Mouse (Mus musculus) adrenal gland (tissue): ENCODE data around the gene Kbtbd4.

Experiments used
- intact Hi-C: fragments of 180-260 bp; cut with DNase I; formaldehyde crosslinking; loops from one replicate; pipeline ENCODE4 v1.15.1; 2025

Gene Kbtbd4

GRCm38 (mm10) chr2:90950582-90951194 lies 46.1 kb downstream of the Kbtbd4 start:
- intact Hi-C loops = no loop called here

- intact Hi-C loops = no loop called here
These were observed 48.9 kb downstream of the Kbtbd4 start for GRCm38 (mm10) chr2:90953461-90953860.

- intact Hi-C loops = no loop called here
These were observed 51.5 kb downstream of the Kbtbd4 start for GRCm38 (mm10) chr2:90956053-90956452.

- intact Hi-C loops = no loop called here
These were observed 54.3 kb downstream of the Kbtbd4 start for GRCm38 (mm10) chr2:90958856-90959255.

- intact Hi-C loops = no loop called here
These were observed 55.5 kb downstream of the Kbtbd4 start for GRCm38 (mm10) chr2:90960012-90960411.
